Mouse (Mus musculus): ENCODE results near the gene Kcnk13. TPM values are rescaled to one million over a fixed set of nuclear protein-coding genes. Genes with fewer than 3 reads are reported as not detected.

Gene Kcnk13
- polyA plus RNA-seq, 1 experiment from 2014 or later = 0.41 TPM

DNA sequence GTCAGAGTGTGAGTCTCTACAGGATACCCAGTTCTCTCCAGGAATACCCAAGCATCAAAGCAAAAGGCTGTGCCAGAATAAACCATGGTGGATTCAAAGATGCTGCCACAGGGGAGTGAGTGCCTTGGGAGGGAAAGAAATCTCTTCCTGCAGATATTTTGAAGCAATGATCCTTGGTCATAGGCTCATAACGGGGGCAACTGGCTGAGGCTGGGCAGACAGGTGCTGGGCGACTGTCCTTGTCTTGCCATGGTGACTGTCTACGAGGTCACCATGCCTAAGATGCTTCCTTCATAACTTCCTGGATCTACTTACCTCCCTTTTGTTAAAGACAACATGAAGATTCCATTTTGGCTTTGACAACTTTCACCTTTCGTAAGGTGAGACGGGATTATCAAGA, 140.2 kb downstream of the Kcnk13 start:
- Histone ChIP-seq H3K36me3 (replicated peaks; ENCODE audit: control insufficient read depth, insufficient read depth, low read depth, low read length) (no peaks in the 10 kb centered on the region), H3K27me3 (ENCODE audit: control insufficient read depth, insufficient read depth, low read length) (no peaks in the 10 kb centered on the region), H3K9ac (replicated peaks; ENCODE audit: low read length) (no peak overlapping the region), H3K9me3 (replicated peaks; ENCODE audit: control insufficient read depth, low read length) (no peaks in the 10 kb centered on the region), H3K27ac (replicated peaks; ENCODE audit: low read depth, low read length) (no peak overlapping the region), H3K4me2 (ENCODE audit: low read depth, low read length) (no peak overlapping the region), H3K4me3 (ENCODE audit: low read depth, low read length) (no peak overlapping the region), H3K4me1 (ENCODE audit: control insufficient read depth, insufficient read depth, low read length) (no peaks in the 10 kb centered on the region)
- ATAC-seq (replicated peaks; ENCODE audit: insufficient number of reproducible peaks, low FRiP score, low TSS enrichment, low read depth) = no peak
- no peak for DNase-seq (ENCODE audit: low spot score)
- 87% methylated on average over 5 of the region's 5 CpGs for WGBS

DNA sequence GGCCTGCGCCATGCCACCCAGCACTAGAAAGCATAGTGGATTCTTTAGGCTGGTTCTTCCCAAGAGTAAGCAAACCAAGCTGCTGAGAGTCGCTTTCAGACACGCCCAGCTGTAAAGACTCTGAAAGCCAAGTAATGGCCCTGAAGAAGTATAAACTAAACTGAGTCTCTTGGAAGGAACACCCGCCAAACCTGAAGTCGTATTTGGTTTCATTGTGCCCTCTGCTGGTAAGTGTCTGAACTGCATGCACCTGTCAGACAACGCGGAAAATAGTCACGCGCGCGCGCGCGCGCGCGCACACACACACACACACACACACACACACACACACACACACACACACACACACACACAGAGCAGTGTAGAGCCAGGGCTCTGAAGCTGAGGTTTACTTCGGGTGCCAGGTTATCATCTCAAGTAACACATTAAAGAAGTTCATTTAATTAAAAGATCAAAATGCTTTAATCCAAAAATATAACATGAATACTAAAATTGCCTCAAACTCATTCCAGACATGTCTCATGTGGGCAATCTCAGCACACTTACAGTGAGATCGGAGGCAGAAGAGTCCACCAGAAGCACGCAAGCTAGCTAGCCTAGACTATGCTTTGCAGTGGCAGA, 142.1 kb downstream of the Kcnk13 start:
- H3K4me1 ChIP-seq (ENCODE audit: control insufficient read depth, insufficient read depth, low read length) = no peaks in the 10 kb centered on the region
- WGBS = 13% methylated on average over 20 of the region's 20 CpGs
- H3K36me3 ChIP-seq (replicated peaks; ENCODE audit: control insufficient read depth, insufficient read depth, low read depth, low read length) = no peaks in the 10 kb centered on the region
- no peaks in the 10 kb centered on the region for H3K27me3 ChIP-seq (ENCODE audit: control insufficient read depth, insufficient read depth, low read length)
- DNase-seq (ENCODE audit: low spot score) = peak; percentile 86
- no peak for ATAC-seq (replicated peaks; ENCODE audit: insufficient number of reproducible peaks, low FRiP score, low TSS enrichment, low read depth)
- no peak overlapping the region for H3K4me2 ChIP-seq (ENCODE audit: low read depth, low read length)
- no peak overlapping the region for H3K4me3 ChIP-seq (ENCODE audit: low read depth, low read length)
- H3K27ac ChIP-seq (replicated peaks; ENCODE audit: low read depth, low read length) = no peak overlapping the region
- H3K9me3 ChIP-seq (replicated peaks; ENCODE audit: control insufficient read depth, low read length) = no peaks in the 10 kb centered on the region
- no peak overlapping the region for H3K9ac ChIP-seq (replicated peaks; ENCODE audit: low read length)

DNA sequence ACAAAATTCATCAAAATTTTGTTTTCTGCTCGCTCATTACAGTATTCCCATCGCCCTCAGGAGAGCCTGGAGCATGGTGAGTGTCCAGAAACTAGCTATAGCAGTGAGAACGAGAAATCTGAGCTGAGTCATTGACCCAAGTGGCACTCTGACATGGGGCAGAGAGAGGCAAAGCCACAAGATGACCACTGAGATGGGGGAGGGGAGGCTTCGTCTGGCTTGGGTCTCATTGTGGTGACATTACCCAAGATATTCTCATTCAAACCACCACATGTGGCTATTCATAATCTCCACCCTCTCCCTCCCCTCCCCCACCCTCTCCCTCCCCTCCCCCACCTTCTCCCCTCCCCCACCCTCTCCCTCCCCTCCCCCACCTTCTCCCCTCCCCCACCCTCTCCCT, 143.1 kb downstream of the Kcnk13 start:
- Histone ChIP-seq H3K4me3 (ENCODE audit: low read depth, low read length) (no peak overlapping the region), H3K4me1 (ENCODE audit: control insufficient read depth, insufficient read depth, low read length) (no peaks in the 10 kb centered on the region), H3K4me2 (ENCODE audit: low read depth, low read length) (no peak overlapping the region), H3K9ac (replicated peaks; ENCODE audit: low read length) (no peak overlapping the region), H3K9me3 (replicated peaks; ENCODE audit: control insufficient read depth, low read length) (no peaks in the 10 kb centered on the region), H3K36me3 (replicated peaks; ENCODE audit: control insufficient read depth, insufficient read depth, low read depth, low read length) (no peaks in the 10 kb centered on the region), H3K27me3 (ENCODE audit: control insufficient read depth, insufficient read depth, low read length) (no peaks in the 10 kb centered on the region), H3K27ac (replicated peaks; ENCODE audit: low read depth, low read length) (no peak overlapping the region)
- WGBS = 50% methylated on average over 4 of the region's 4 CpGs
- no peak for ATAC-seq (replicated peaks; ENCODE audit: insufficient number of reproducible peaks, low FRiP score, low TSS enrichment, low read depth)
- no peak for DNase-seq (ENCODE audit: low spot score)

DNA sequence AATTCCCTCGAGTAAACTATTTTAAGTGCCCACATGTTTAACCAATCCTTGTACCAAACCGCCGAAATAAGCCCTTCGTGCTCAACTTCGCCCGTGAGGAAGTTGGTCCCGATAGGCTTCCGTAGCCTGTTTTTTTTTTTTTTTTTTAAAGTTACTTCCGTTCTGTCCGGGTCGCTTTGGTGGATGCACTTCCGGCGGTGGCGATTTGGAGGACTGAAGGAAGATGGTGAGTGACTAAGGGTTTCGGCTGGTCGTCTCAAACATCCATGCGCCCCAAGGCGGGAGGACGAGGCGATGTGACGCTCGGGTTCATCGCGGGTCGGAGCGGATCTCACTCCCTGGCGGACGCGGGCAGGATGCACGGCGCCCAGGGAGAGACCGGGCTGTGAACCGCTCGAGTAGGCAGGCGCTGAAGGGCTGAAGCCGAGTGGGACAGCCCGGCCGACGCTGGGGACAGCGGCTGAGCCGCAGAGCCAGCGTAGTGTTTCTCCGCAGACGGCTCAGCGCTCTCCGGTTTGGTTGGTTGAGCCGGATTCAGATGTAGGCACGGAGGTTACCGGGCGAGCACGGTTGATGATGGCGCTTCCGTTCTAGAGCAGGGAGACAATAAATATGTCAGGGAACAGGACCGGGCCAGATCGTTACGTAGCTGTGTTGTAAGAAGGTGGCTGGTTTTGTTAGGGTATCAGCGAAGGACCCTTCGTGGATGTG, 145.8 kb downstream of the Kcnk13 start, which contains the start of gene Psmc1:
TSS of gene Psmc1 (plus strand) at position 169 of the 711 bp plus-strand sequence.
- H3K36me3 ChIP-seq (replicated peaks; ENCODE audit: control insufficient read depth, insufficient read depth, low read depth, low read length) = peaks cover 4% of the 10 kb centered on the region

More for the DNA sequence above, 145.8 kb downstream of the Kcnk13 start, which contains the start of gene Psmc1:
- Histone ChIP-seq H3K4me1 (ENCODE audit: control insufficient read depth, insufficient read depth, low read length) (no peaks in the 10 kb centered on the region), H3K27ac (replicated peaks; ENCODE audit: low read depth, low read length) (peak within 1 kb of the TSS; percentile 70; the same call in 1 of the 2 replicates), H3K4me2 (ENCODE audit: low read depth, low read length) (peak within 1 kb of the TSS; percentile 61), H3K4me3 (ENCODE audit: low read depth, low read length) (peak within 1 kb of the TSS; percentile 89), H3K9me3 (replicated peaks; ENCODE audit: control insufficient read depth, low read length) (no peaks in the 10 kb centered on the region), H3K27me3 (ENCODE audit: control insufficient read depth, insufficient read depth, low read length) (no peaks in the 10 kb centered on the region), H3K9ac (replicated peaks; ENCODE audit: low read length) (peak within 1 kb of the TSS; percentile 91)
- WGBS = under 1% methylated on average over 58 of the region's 58 CpGs
- ATAC-seq (replicated peaks; ENCODE audit: insufficient number of reproducible peaks, low FRiP score, low TSS enrichment, low read depth) = peak; percentile 78
- peak; percentile 92 for DNase-seq (ENCODE audit: low spot score)

Small RNAs within 50 kb of the gene (microRNA-seq; reads per million reads assigned to microRNA genes)
- gene Gm23291 (ENCODE audit: borderline number of aligned reads) = not detected

Other genes with a start within 250 kb of the Kcnk13 start
- 24.4 and 27.3 TPM in 2 replicates for gene Efcab11, start 80.1 kb upstream of the Kcnk13 start, polyA plus RNA-seq (2014; fragmentation: Nextera tagmentation; extraction: Ambion mirVana)
- gene Tdp1, start 80.0 kb upstream of the Kcnk13 start, polyA plus RNA-seq (2014; fragmentation: Nextera tagmentation; extraction: Ambion mirVana) = 83.1 and 83.5 TPM in 2 replicates
- gene Psmc1, start 145.7 kb downstream of the Kcnk13 start, polyA plus RNA-seq (2014; fragmentation: Nextera tagmentation; extraction: Ambion mirVana) = 433 and 457 TPM in 2 replicates
- 11.0 and 11.5 TPM in 2 replicates for gene Nrde2, start 195.2 kb downstream of the Kcnk13 start, polyA plus RNA-seq (2014; fragmentation: Nextera tagmentation; extraction: Ambion mirVana)
- 1,151 and 1,182 TPM in 2 replicates for gene Calm1, start 234.9 kb downstream of the Kcnk13 start, polyA plus RNA-seq (2014; fragmentation: Nextera tagmentation; extraction: Ambion mirVana)

Measured in embryonic facial prominence, embryonic 11.5 days (tissue).